Mouse (Mus musculus) kidney, embryonic 16.5 days (tissue): ENCODE results near the gene Mpg. TPM values are rescaled to one million over a fixed set of nuclear protein-coding genes. Genes with fewer than 3 reads are reported as not detected.
A peak's percentile ranks its signal among the peaks of the same experiment; 100 is the strongest.

ENCODE experiments used
- ATAC-seq: fragments of 200-750 bp; cut with Nextera tagmentation; 2 replicates; pipeline ENCODE4 v1.8.0; 2017; ENCODE audit warnings: moderate TSS enrichment; ENCODE audit not compliant: low FRiP score, low TSS enrichment
- H3K27ac ChIP-seq: fragments of 300-500 bp; sonication (generic); 2 replicates; pipeline ENCODE4 v1.5.1; 2014; ENCODE audit warnings: low read length
- H3K27me3 ChIP-seq: fragments of 300-500 bp; sonication (generic); 2 replicates; pipeline ENCODE4 v1.6.1; 2014; ENCODE audit warnings: low read length, control low read depth, mixed read lengths; ENCODE audit not compliant: insufficient read depth
- H3K36me3 ChIP-seq: fragments of 300-500 bp; sonication (generic); 2 replicates; pipeline ENCODE4 v1.6.1; 2014; ENCODE audit warnings: low read length, control low read depth, mixed read lengths; ENCODE audit not compliant: insufficient read depth
- H3K4me1 ChIP-seq: fragments of 300-500 bp; sonication (generic); 2 replicates; pipeline ENCODE4 v1.6.1; 2014; ENCODE audit warnings: low read length, control low read depth, mixed read lengths; ENCODE audit not compliant: insufficient read depth
- H3K4me2 ChIP-seq: fragments of 300-500 bp; sonication (generic); replicated peaks from 2 replicates; pipeline ENCODE4 v1.6.1; 2014; ENCODE audit warnings: low read depth, low read length
- H3K4me3 ChIP-seq: fragments of 300-500 bp; sonication (generic); 2 replicates; pipeline ENCODE4 v1.5.1; 2014; ENCODE audit warnings: mild to moderate bottlenecking, low read length
- H3K9ac ChIP-seq: fragments of 300-500 bp; sonication (generic); replicated peaks from 2 replicates; pipeline ENCODE4 v1.6.1; 2014; ENCODE audit warnings: low read length
- H3K9me3 ChIP-seq: fragments of 300-500 bp; sonication (generic); 2 replicates; pipeline ENCODE4 v1.6.1; 2016; ENCODE audit warnings: low read length, control low read depth
- WGBS: fragments of 180-500 bp; shearing (Covaris S2); extraction: QIAGEN DNeasy Blood & Tissue Kit; methylation state at CpG from one replicate; pipeline ENCODE4 v1.1.7; 2014; 5-methylcytosine and 5-hydroxymethylcytosine counted together
- polyA plus RNA-seq: library from polyadenylated mRNA; unstranded; fragments of >200 nt; fragmentation: Nextera tagmentation; extraction: Ambion mirVana; gene quantifications from 2 replicates; pipeline ENCODE4 v1.2.1, GENCODE M21; 2015

Mpg gene
- 38.3 and 42.4 TPM in 2 replicates for polyA plus RNA-seq

GRCm38 (mm10) chr11:32226124-32226871 lies at the start of gene Mpg:
TSS of gene Mpg (plus strand) at chr11:32226505.
- peaks cover 46% of the 10 kb centered on the region for H3K4me1 ChIP-seq
- H3K4me3 ChIP-seq = peak within 1 kb of the TSS; percentile 71
- peaks cover 19% of the 10 kb centered on the region; the same call in 1 of the 2 replicates for H3K36me3 ChIP-seq
- WGBS = 3% methylated on average over 47 of the region's 47 CpGs
- peak within 1 kb of the TSS; percentile 72 for H3K4me2 ChIP-seq
- ATAC-seq = peak; percentile 77
- H3K9me3 ChIP-seq = no peaks in the 10 kb centered on the region
- H3K27me3 ChIP-seq = no peaks in the 10 kb centered on the region
- peak within 1 kb of the TSS; percentile 90 for H3K9ac ChIP-seq
- peak within 1 kb of the TSS; percentile 89 for H3K27ac ChIP-seq

GRCm38 (mm10) chr11:32178506-32178905 lies 47.8 kb upstream of the Mpg start:
- H3K27me3 ChIP-seq = 0 out of 2 replicates have a peak, but pooled peaks cover 3% of the 10 kb centered on the region
- H3K9me3 ChIP-seq = no peaks in the 10 kb centered on the region
- no peaks in the 10 kb centered on the region for H3K36me3 ChIP-seq
- no peak overlapping the region for H3K27ac ChIP-seq
- H3K4me3 ChIP-seq = no peak overlapping the region
- WGBS = 88% methylated on average over 1 of the region's 1 CpGs
- no peak overlapping the region for H3K9ac ChIP-seq
- no peak overlapping the region for H3K4me2 ChIP-seq
- ATAC-seq = no peak
- H3K4me1 ChIP-seq = no peaks in the 10 kb centered on the region

GRCm38 (mm10) chr11:32181246-32181645 lies 45.1 kb upstream of the Mpg start:
- no peak overlapping the region for H3K4me2 ChIP-seq
- H3K4me1 ChIP-seq = no peaks in the 10 kb centered on the region
- no peak overlapping the region for H3K4me3 ChIP-seq
- no peak overlapping the region for H3K9ac ChIP-seq
- no peaks in the 10 kb centered on the region for H3K9me3 ChIP-seq
- no peak overlapping the region for H3K27ac ChIP-seq
- H3K27me3 ChIP-seq = 0 out of 2 replicates have a peak, but pooled peaks cover 3% of the 10 kb centered on the region
- WGBS = 80% methylated on average over 4 of the region's 4 CpGs
- H3K36me3 ChIP-seq = no peaks in the 10 kb centered on the region
- no peak for ATAC-seq

- Histone ChIP-seq H3K27me3 (0 out of 2 replicates have a peak, but pooled peaks cover 3% of the 10 kb centered on the region), H3K4me2 (no peak overlapping the region), H3K4me1 (no peaks in the 10 kb centered on the region), H3K36me3 (no peaks in the 10 kb centered on the region), H3K9me3 (0 out of 2 replicates have a peak, but pooled peaks cover 1% of the 10 kb centered on the region), H3K27ac (no peak overlapping the region), H3K9ac (no peak overlapping the region), H3K4me3 (no peak overlapping the region)
- ATAC-seq = no peak
- 48% methylated on average over 25 of the region's 25 CpGs for WGBS
These were observed 44.1 kb upstream of the Mpg start for GRCm38 (mm10) chr11:32181973-32182868.

- ATAC-seq = no peak
- 87% methylated on average over 8 of the region's 8 CpGs for WGBS
- H3K27me3 ChIP-seq = 0 out of 2 replicates have a peak, but pooled peaks cover 3% of the 10 kb centered on the region
These were observed 41.8 kb upstream of the Mpg start for GRCm38 (mm10) chr11:32184469-32184868.

GRCm38 (mm10) chr11:32186031-32186430 lies 40.3 kb upstream of the Mpg start:
- WGBS = 89% methylated on average over 3 of the region's 3 CpGs
- no peak for ATAC-seq
- Histone ChIP-seq H3K9ac (no peak overlapping the region), H3K27ac (no peak overlapping the region), H3K4me1 (no peaks in the 10 kb centered on the region), H3K4me3 (no peak overlapping the region), H3K9me3 (0 out of 2 replicates have a peak, but pooled peaks cover 2% of the 10 kb centered on the region), H3K36me3 (no peaks in the 10 kb centered on the region), H3K4me2 (no peak overlapping the region), H3K27me3 (0 out of 2 replicates have a peak, but pooled peaks cover 3% of the 10 kb centered on the region)

More at GRCm38 (mm10) chr11:32184469-32184868, 41.8 kb upstream of the Mpg start:
- Histone ChIP-seq H3K9me3 (0 out of 2 replicates have a peak, but pooled peaks cover 2% of the 10 kb centered on the region), H3K4me2 (no peak overlapping the region), H3K36me3 (no peaks in the 10 kb centered on the region), H3K4me3 (no peak overlapping the region), H3K9ac (no peak overlapping the region), H3K27ac (no peak overlapping the region), H3K4me1 (no peaks in the 10 kb centered on the region)

- Histone ChIP-seq H3K9me3 (0 out of 2 replicates have a peak, but pooled peaks cover 2% of the 10 kb centered on the region), H3K4me2 (no peak overlapping the region), H3K27me3 (no peaks in the 10 kb centered on the region), H3K4me1 (no peaks in the 10 kb centered on the region), H3K36me3 (no peaks in the 10 kb centered on the region), H3K27ac (no peak overlapping the region), H3K9ac (no peak overlapping the region), H3K4me3 (no peak overlapping the region)
- 87% methylated on average over 4 of the region's 4 CpGs for WGBS
- ATAC-seq = no peak
These were observed 39.0 kb upstream of the Mpg start for GRCm38 (mm10) chr11:32187256-32187655.

- Histone ChIP-seq H3K4me3 (no peak overlapping the region), H3K36me3 (no peaks in the 10 kb centered on the region), H3K9me3 (0 out of 2 replicates have a peak, but pooled peaks cover 2% of the 10 kb centered on the region), H3K27ac (no peak overlapping the region), H3K9ac (no peak overlapping the region), H3K4me2 (no peak overlapping the region), H3K4me1 (no peaks in the 10 kb centered on the region), H3K27me3 (no peaks in the 10 kb centered on the region)
- ATAC-seq = no peak
- 82% methylated on average over 12 of the region's 12 CpGs for WGBS
These were observed 37.4 kb upstream of the Mpg start for GRCm38 (mm10) chr11:32188881-32189280.

- Histone ChIP-seq H3K9ac (no peak overlapping the region), H3K4me3 (no peak overlapping the region), H3K9me3 (0 out of 2 replicates have a peak, but pooled peaks cover 2% of the 10 kb centered on the region), H3K4me1 (no peaks in the 10 kb centered on the region), H3K4me2 (no peak overlapping the region), H3K27me3 (no peaks in the 10 kb centered on the region), H3K27ac (no peak overlapping the region), H3K36me3 (no peaks in the 10 kb centered on the region)
- WGBS = 72% methylated on average over 5 of the region's 5 CpGs
- no peak for ATAC-seq
These were observed 36.9 kb upstream of the Mpg start for GRCm38 (mm10) chr11:32189434-32189833.
